In genomic region chr16:10713441-10714239, GRCm38 (mm10) we compare ENCODE assay signal across 7 mouse cellular contexts.
A peak's percentile ranks its signal among the peaks of the same experiment; 100 is the strongest.
DNase-seq lines count a peak whose midpoint lies in the region.

No protein-coding gene starts in this region.

- intact Hi-C loops in left cerebral cortex, postnatal 36 days (cut with DNase I), result no loop called here

- DNase-seq in ovary, adult 18-20 months (ENCODE audit: low spot score), result peak; percentile 75
- no peak for DNase-seq in ovary, postnatal 14 days (ENCODE audit: low spot score)
- DNase-seq in cerebellum, adult 9-11 months, result peak; percentile 78
- peak; percentile 39 to 45 for DNase-seq in kidney, adult 8-10 months
- DNase-seq in thymus, adult 18-20 months, result peak; percentile 67 to 78
- DNase-seq in left cerebral cortex, postnatal 36 days (ENCODE audit: low spot score in 2 of 2), result no peak
- no peak for DNase-seq in right cerebral cortex, postnatal 36 days (ENCODE audit: low spot score in 2 of 2)

Comparison
In these comparisons a context has a peak if more than half of its experiments do, and no peak if none do; other contexts are left out.
1. DNase-seq: peak in ovary, adult 18-20 months (single experiment), cerebellum, adult 9-11 months (single experiment), kidney, adult 8-10 months (2 of 2) and thymus, adult 18-20 months (2 of 2); none in ovary, postnatal 14 days (single experiment), left cerebral cortex, postnatal 36 days (0 of 2) and right cerebral cortex, postnatal 36 days (0 of 2).